ENCODE assay signal across 9 mouse cellular contexts in the genomic region with DNA sequence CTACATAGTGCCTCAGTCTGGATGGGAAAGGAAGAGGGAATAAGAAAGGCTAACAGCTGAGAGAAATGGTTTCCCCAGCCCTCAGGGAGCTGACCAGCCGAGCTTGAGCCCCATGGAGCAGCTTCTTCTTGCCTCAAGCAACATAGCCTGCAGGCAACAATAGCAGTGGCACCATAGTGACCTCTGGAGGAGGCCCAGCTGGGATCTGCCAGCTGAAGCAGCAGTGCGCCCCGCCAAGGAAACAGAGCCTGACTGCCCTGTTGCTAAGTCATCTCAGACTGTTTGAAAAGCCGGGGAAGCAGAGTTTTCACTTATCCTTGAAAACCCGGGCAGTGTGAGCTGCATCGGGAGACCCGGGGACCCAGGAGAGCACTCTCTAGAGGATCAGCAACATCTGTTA. TPM values are rescaled to one million over a fixed set of nuclear protein-coding genes. Genes with fewer than 3 reads are reported as not detected.
A peak's percentile ranks its signal among the peaks of the same experiment; 100 is the strongest.
DNase-seq lines count a peak whose midpoint lies in the region; ATAC-seq and TF ChIP-seq lines count a peak whose summit lies in the region.
"Had no signal": no experiment of that assay in that cellular context is flagged by ENCODE, and none has a peak within 500 bp of the region (broad histone marks: within the 10 kb centered on the region; RNA-seq: fewer than 3 reads in every experiment).

No protein-coding gene starts in this region.

- peak; percentile 32; the same call in 1 of the 2 replicates for TF ChIP-seq CTCF in cerebellum, adult 2 months (IDR thresholded peaks at IDR 0.05; ENCODE audit: borderline replicate concordance, insufficient read depth, low read depth, low read length)
- peak; percentile 42 for TF ChIP-seq CTCF in forebrain, postnatal 0 days (IDR thresholded peaks at IDR 0.05; ENCODE audit: low read depth)
- peak; percentile 62 for TF ChIP-seq CTCF in midbrain, postnatal 0 days (IDR thresholded peaks at IDR 0.05)

- WGBS in cerebellum, adult 2 months: 2% methylated on average over 7 of the region's 7 CpGs
- 1% methylated on average over 7 of the region's 7 CpGs for WGBS in forebrain, postnatal 0 days
- WGBS in hindbrain, embryonic 11.5 days: 3% methylated on average over 7 of the region's 7 CpGs
- 10% methylated on average over 7 of the region's 7 CpGs for WGBS in limb, embryonic 10.5 days
- 0% methylated on average over 7 of the region's 7 CpGs for WGBS in midbrain, postnatal 0 days

- peak; percentile 59 for DNase-seq in NIH3T3 (ENCODE audit: low read depth)
- peak; percentile 73 to 76 for DNase-seq in cerebellum, adult 2 months
- DNase-seq in forebrain, postnatal 0 days: peak; percentile 69
- peak; percentile 80 for DNase-seq in hindbrain, embryonic 11.5 days (ENCODE audit: low spot score)
- DNase-seq in limb, embryonic 10.5 days (ENCODE audit: low spot score): peak; percentile 62
- DNase-seq in midbrain, postnatal 0 days (ENCODE audit: low spot score): peak; percentile 87
- peak; percentile 11 for DNase-seq in urinary bladder, postnatal 10 days (ENCODE audit: low spot score)
- DNase-seq in thymus, adult 18-20 months: no peak

- H3K9ac ChIP-seq in forebrain, postnatal 0 days: peak overlapping the region; percentile 95
- H3K9ac ChIP-seq in hindbrain, embryonic 11.5 days (ENCODE audit: low read depth, low read length): peak overlapping the region; percentile 24
- H3K9ac ChIP-seq in midbrain, postnatal 0 days (replicated peaks; ENCODE audit: low read length, poor library complexity, severe bottlenecking): peak overlapping the region; percentile 97

- peak overlapping the region; percentile 0; the same call in 1 of the 2 replicates for H3K27ac ChIP-seq in cerebellum, adult 2 months (ENCODE audit: insufficient read depth, low read length)
- H3K27ac ChIP-seq in forebrain, postnatal 0 days (ENCODE audit: low read depth, low read length): peak overlapping the region; percentile 98
- peak overlapping the region; percentile 99 for H3K27ac ChIP-seq in hindbrain, embryonic 11.5 days (ENCODE audit: low read depth, low read length)
- H3K27ac ChIP-seq in limb, embryonic 10.5 days: no peak overlapping the region
- H3K27ac ChIP-seq in midbrain, postnatal 0 days (ENCODE audit: low read depth, low read length): peak overlapping the region; percentile 72

- no peaks in the 10 kb centered on the region for H3K27me3 ChIP-seq in cerebellum, adult 2 months (ENCODE audit: control insufficient read depth, insufficient read depth, low read length)
- no peaks in the 10 kb centered on the region for H3K27me3 ChIP-seq in forebrain, postnatal 0 days (ENCODE audit: insufficient read depth, low read length)
- no peaks in the 10 kb centered on the region for H3K27me3 ChIP-seq in hindbrain, embryonic 11.5 days (ENCODE audit: control insufficient read depth, insufficient read depth, low read length)
- 0 out of 2 replicates have a peak, but pooled peaks cover 4% of the 10 kb centered on the region for H3K27me3 ChIP-seq in limb, embryonic 10.5 days (ENCODE audit: low read depth, poor library complexity, severe bottlenecking)
- no peaks in the 10 kb centered on the region for H3K27me3 ChIP-seq in midbrain, postnatal 0 days (ENCODE audit: insufficient read depth, low read length)

- H3K4me2 ChIP-seq in forebrain, postnatal 0 days (ENCODE audit: low read depth): peak overlapping the region; percentile 79
- H3K4me2 ChIP-seq in hindbrain, embryonic 11.5 days (replicated peaks; ENCODE audit: low read depth, low read length): peak overlapping the region; percentile 40
- H3K4me2 ChIP-seq in midbrain, postnatal 0 days (ENCODE audit: low read depth, low read length, poor library complexity, severe bottlenecking): peak overlapping the region; percentile 86

- peak overlapping the region; percentile 32 for H3K4me3 ChIP-seq in cerebellum, adult 2 months (replicated peaks; ENCODE audit: insufficient read depth, low read depth, low read length)
- H3K4me3 ChIP-seq in forebrain, postnatal 0 days (ENCODE audit: low read depth, low read length): peak overlapping the region; percentile 80
- peak overlapping the region; percentile 90 for H3K4me3 ChIP-seq in hindbrain, embryonic 11.5 days (ENCODE audit: low read depth, low read length)
- no peak overlapping the region for H3K4me3 ChIP-seq in limb, embryonic 10.5 days
- H3K4me3 ChIP-seq in midbrain, postnatal 0 days (ENCODE audit: low read depth, low read length): peak overlapping the region; percentile 85
- H3K4me3 ChIP-seq: erythroblast, embryonic 14.5 days had no signal

- H3K36me3 ChIP-seq in forebrain, postnatal 0 days (ENCODE audit: insufficient read depth): peaks cover 8% of the 10 kb centered on the region; the same call in 1 of the 2 replicates
- H3K36me3 ChIP-seq in hindbrain, embryonic 11.5 days (ENCODE audit: control insufficient read depth, insufficient read depth, low read length): no peaks in the 10 kb centered on the region; the same call in 1 of the 2 replicates
- no peaks in the 10 kb centered on the region for H3K36me3 ChIP-seq in limb, embryonic 10.5 days
- H3K36me3 ChIP-seq in midbrain, postnatal 0 days (ENCODE audit: insufficient read depth, low read length): peaks cover 3% of the 10 kb centered on the region; the same call in 1 of the 2 replicates

- H3K4me1 ChIP-seq in cerebellum, adult 2 months (ENCODE audit: control insufficient read depth, insufficient read depth, low read length): peaks cover 10% of the 10 kb centered on the region
- H3K4me1 ChIP-seq in forebrain, postnatal 0 days (ENCODE audit: insufficient read depth): peaks cover 23% of the 10 kb centered on the region
- peaks cover 13% of the 10 kb centered on the region for H3K4me1 ChIP-seq in hindbrain, embryonic 11.5 days (replicated peaks; ENCODE audit: control insufficient read depth, insufficient read depth, low read length)
- H3K4me1 ChIP-seq in limb, embryonic 10.5 days: peaks cover 42% of the 10 kb centered on the region
- H3K4me1 ChIP-seq in midbrain, postnatal 0 days (ENCODE audit: insufficient read depth, low read length): peaks cover 5% of the 10 kb centered on the region; the same call in 1 of the 2 replicates

- no peak for TF ChIP-seq POLR2A in cerebellum, adult 2 months (IDR thresholded peaks at IDR 0.05; ENCODE audit: borderline replicate concordance, insufficient read depth, low read length)

- no peaks in the 10 kb centered on the region for H3K9me3 ChIP-seq in forebrain, postnatal 0 days (ENCODE audit: low read length)
- H3K9me3 ChIP-seq in hindbrain, embryonic 11.5 days (ENCODE audit: control insufficient read depth, low read length): no peaks in the 10 kb centered on the region
- H3K9me3 ChIP-seq in limb, embryonic 10.5 days (replicated peaks): no peaks in the 10 kb centered on the region
- H3K9me3 ChIP-seq in midbrain, postnatal 0 days (ENCODE audit: low read length): no peaks in the 10 kb centered on the region

- ATAC-seq in forebrain, postnatal 0 days: no peak
- ATAC-seq in hindbrain, embryonic 11.5 days (ENCODE audit: low FRiP score): peak; percentile 6; the same call in 1 of the 2 replicates
- no peak for ATAC-seq in midbrain, postnatal 0 days (ENCODE audit: low FRiP score)

RNA-seq across cellular contexts. Expression of gene Map1b, which starts 3.2 kb away (rescaled TPM):
- polyA plus RNA-seq in cerebellum, adult 2 months (2012; rRNA removed): 155 and 166 TPM in 2 replicates
- 589 and 781 TPM in 2 replicates for total RNA-seq in forebrain, postnatal 0 days (2014; rRNA removed)
- 1,169 and 2,082 TPM in 2 replicates for polyA plus RNA-seq in forebrain, postnatal 0 days (2015; fragmentation: Nextera tagmentation; extraction: Ambion mirVana)
- 1,051 and 1,521 TPM in 2 replicates for polyA plus RNA-seq in hindbrain, embryonic 11.5 days (2014; fragmentation: Nextera tagmentation; extraction: Ambion mirVana)
- 60.1 and 64.6 TPM in 2 replicates for polyA plus RNA-seq in limb, embryonic 10.5 days (2016; fragmentation: Nextera tagmentation; extraction: Ambion mirVana)
- 913 and 940 TPM in 2 replicates for total RNA-seq in midbrain, postnatal 0 days (2014; rRNA removed)
- polyA plus RNA-seq in midbrain, postnatal 0 days (2015; fragmentation: Nextera tagmentation; extraction: Ambion mirVana): 1,865 and 2,125 TPM in 2 replicates
- polyA plus RNA-seq: erythroblast, embryonic 14.5 days had no signal

Comparison
In these comparisons a context has a peak if more than half of its experiments do, and no peak if none do; other contexts are left out.
1. DNase-seq: peak in NIH3T3 (single experiment), cerebellum, adult 2 months (2 of 2), forebrain, postnatal 0 days (single experiment), hindbrain, embryonic 11.5 days (single experiment), limb, embryonic 10.5 days (single experiment), midbrain, postnatal 0 days (single experiment) and urinary bladder, postnatal 10 days (single experiment); none in thymus, adult 18-20 months (0 of 2).
2. H3K9ac ChIP-seq: peak in every context shown above with its lines; median percentile 97 in midbrain, postnatal 0 days; 95 in forebrain, postnatal 0 days; 24 in hindbrain, embryonic 11.5 days.
3. Peak in every context shown above with its lines, with median percentiles within 50 percentile points of each other: CTCF ChIP-seq and H3K4me2 ChIP-seq.